In the genomic region with DNA sequence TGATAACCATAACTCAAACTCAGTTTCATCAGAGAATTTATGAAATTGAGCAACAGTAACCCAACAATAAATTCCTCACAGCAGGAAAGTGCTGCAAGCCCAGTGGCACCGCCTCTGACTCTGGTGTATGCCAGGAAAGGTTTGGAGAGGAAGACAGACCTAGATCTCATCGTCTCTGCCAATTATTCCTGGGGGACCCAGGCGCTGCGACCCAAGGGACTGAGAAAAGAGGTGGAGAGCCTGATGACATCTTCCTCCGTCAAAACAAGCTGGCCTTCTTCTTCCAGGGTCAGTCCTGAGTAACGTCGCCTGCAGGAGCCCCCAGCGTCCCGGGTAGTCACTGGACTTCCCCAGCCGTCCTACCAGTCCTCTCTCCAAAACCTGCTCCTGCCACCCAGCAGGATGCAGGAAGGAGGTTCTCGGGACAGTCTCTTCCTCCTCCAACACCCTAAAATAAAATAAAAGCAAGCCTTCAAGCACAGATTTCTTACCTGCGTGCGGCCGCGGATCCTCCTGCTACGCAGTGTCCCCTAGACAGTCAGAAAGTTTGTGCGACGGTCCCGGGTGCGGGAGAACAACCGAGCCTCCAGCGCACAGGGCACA, we compare ENCODE assay signal across 8 mouse cellular contexts. TPM values are rescaled to one million over a fixed set of nuclear protein-coding genes. Genes with fewer than 3 reads are reported as not detected.
DNase-seq lines count a peak whose midpoint lies in the region; ATAC-seq lines count a peak whose summit lies in the region.

No protein-coding gene starts in this region.

- no peaks in the 10 kb centered on the region for H3K36me3 ChIP-seq in intestine, embryonic 14.5 days (ENCODE audit: control insufficient read depth, insufficient read depth, low read length)
- no peaks in the 10 kb centered on the region for H3K36me3 ChIP-seq in midbrain, embryonic 14.5 days (ENCODE audit: control insufficient read depth, insufficient read depth, low read length)

- no peaks in the 10 kb centered on the region for H3K9me3 ChIP-seq in intestine, embryonic 14.5 days (ENCODE audit: control insufficient read depth, low read length)
- no peaks in the 10 kb centered on the region for H3K9me3 ChIP-seq in midbrain, embryonic 14.5 days (ENCODE audit: control insufficient read depth, low read length)

- 3% methylated on average over 22 of the region's 22 CpGs for WGBS in intestine, embryonic 14.5 days
- WGBS in midbrain, embryonic 14.5 days, result 3% methylated on average over 22 of the region's 22 CpGs

- peak overlapping the region; percentile 39 for H3K4me3 ChIP-seq in intestine, embryonic 14.5 days (ENCODE audit: low read depth, low read length)
- H3K4me3 ChIP-seq in midbrain, embryonic 14.5 days (replicated peaks; ENCODE audit: low read depth, low read length), result peak overlapping the region; percentile 51

- peak overlapping the region; percentile 68 for H3K4me2 ChIP-seq in intestine, embryonic 14.5 days (ENCODE audit: low read length)
- peak overlapping the region; percentile 98 for H3K4me2 ChIP-seq in midbrain, embryonic 14.5 days (ENCODE audit: low read length)

- H3K4me1 ChIP-seq in intestine, embryonic 14.5 days (replicated peaks; ENCODE audit: control insufficient read depth, insufficient read depth, low read length), result peaks cover 6% of the 10 kb centered on the region
- H3K4me1 ChIP-seq in midbrain, embryonic 14.5 days (ENCODE audit: control insufficient read depth, insufficient read depth, low read length), result peaks cover 12% of the 10 kb centered on the region

- H3K9ac ChIP-seq in intestine, embryonic 14.5 days (ENCODE audit: low read length), result peak overlapping the region; percentile 47
- peak overlapping the region; percentile 44; the same call in 1 of the 2 replicates for H3K9ac ChIP-seq in midbrain, embryonic 14.5 days (replicated peaks; ENCODE audit: low read length)

- H3K27ac ChIP-seq in intestine, embryonic 14.5 days (ENCODE audit: low read depth), result no peak overlapping the region
- H3K27ac ChIP-seq in midbrain, embryonic 14.5 days (replicated peaks; ENCODE audit: low read depth, low read length), result no peak overlapping the region

- ATAC-seq in intestine, embryonic 14.5 days (replicated peaks; ENCODE audit: low FRiP score, low TSS enrichment, low read depth), result peak; percentile 24
- ATAC-seq in midbrain, embryonic 14.5 days (ENCODE audit: low FRiP score, low TSS enrichment), result no peak

- intact Hi-C loops in gastrocnemius, postnatal 14 days (cut with DNase I; ENCODE audit: low total_unique reads), result no loop called here

- peak; percentile 60 for DNase-seq in gastrocnemius, adult 18-20 months (ENCODE audit: low spot score)
- no peak for DNase-seq in gastrocnemius, postnatal 14 days
- DNase-seq in NIH3T3 (ENCODE audit: low read depth), result peak; percentile 70
- peak; percentile 20 for DNase-seq in gastrocnemius, postnatal 10 days
- DNase-seq in intestine, embryonic 14.5 days (ENCODE audit: low spot score), result peak; percentile 52
- DNase-seq in midbrain, embryonic 14.5 days, result peak; percentile 2
- no peak for DNase-seq in cerebellum, adult 9-10 months
- DNase-seq in frontal cortex, postnatal 25 days (ENCODE audit: low spot score in 2 of 2), result no peak

- H3K27me3 ChIP-seq in intestine, embryonic 14.5 days (replicated peaks; ENCODE audit: control insufficient read depth, insufficient read depth, low read length), result no peaks in the 10 kb centered on the region
- H3K27me3 ChIP-seq in midbrain, embryonic 14.5 days (ENCODE audit: control insufficient read depth, insufficient read depth, low read length), result peaks cover 28% of the 10 kb centered on the region

RNA-seq across cellular contexts. Expression of gene Glt28d2, which starts 0.6 kb away (rescaled TPM):
- total RNA-seq in gastrocnemius, adult 18-20 months (2021), result 1 to 10 TPM; 6.0 to 9.3 TPM
- total RNA-seq in gastrocnemius, postnatal 14 days (2021), result 1 to 10 TPM; 4.9 to 9.2 TPM
- 1 to 10 TPM; 5.5 to 6.1 TPM for total RNA-seq in gastrocnemius, postnatal 10 days (2021)
- 1.8 TPM in 2 replicates for polyA plus RNA-seq in intestine, embryonic 14.5 days (2014; fragmentation: Nextera tagmentation; extraction: Ambion mirVana)
- 0.21 and 0.34 TPM in 2 replicates for polyA plus RNA-seq in midbrain, embryonic 14.5 days (2014; fragmentation: Nextera tagmentation; extraction: Ambion mirVana)

RNA-seq across cellular contexts. Expression of gene Gm37240, which starts 0.6 kb away (rescaled TPM):
- total RNA-seq in gastrocnemius, adult 18-20 months (2021), result 10 to 100 TPM; 30.2 to 34.0 TPM
- 10 to 100 TPM; 32.3 to 43.3 TPM for total RNA-seq in gastrocnemius, postnatal 14 days (2021)
- total RNA-seq in gastrocnemius, postnatal 10 days (2021), result 10 to 100 TPM; 28.9 to 37.3 TPM
- polyA plus RNA-seq in intestine, embryonic 14.5 days (2014; fragmentation: Nextera tagmentation; extraction: Ambion mirVana), result 5.3 and 5.7 TPM in 2 replicates
- polyA plus RNA-seq in midbrain, embryonic 14.5 days (2014; fragmentation: Nextera tagmentation; extraction: Ambion mirVana), result 0.11 TPM in 1 of 2 replicates, not detected in the other

Comparison
In these comparisons a context has a peak if more than half of its experiments do, and no peak if none do; other contexts are left out.
1. DNase-seq: peak in gastrocnemius, adult 18-20 months (single experiment), NIH3T3 (single experiment), gastrocnemius, postnatal 10 days (single experiment), intestine, embryonic 14.5 days (single experiment) and midbrain, embryonic 14.5 days (single experiment); none in gastrocnemius, postnatal 14 days (single experiment), cerebellum, adult 9-10 months (single experiment) and frontal cortex, postnatal 25 days (0 of 2).